In genomic region chr7:4836351-4836792, GRCm38 (mm10) we compare ENCODE assay signal across 8 mouse cellular contexts. TPM values are rescaled to one million over a fixed set of nuclear protein-coding genes. Genes with fewer than 3 reads are reported as not detected.
DNase-seq lines count a peak whose midpoint lies in the region; ATAC-seq and TF ChIP-seq lines count a peak whose summit lies in the region.

No protein-coding gene starts in this region.

- under 1% methylated on average over 49 of the region's 51 CpGs for WGBS in heart, embryonic 11.5 days (ENCODE audit: insufficient replicate concordance)
- under 1% methylated on average over 51 of the region's 51 CpGs for WGBS in lung, adult 2 months
- under 1% methylated on average over 51 of the region's 51 CpGs for WGBS in neural tube, embryonic 14.5 days

- H3K27ac ChIP-seq in left cerebral cortex, adult 2 months: no peak overlapping the region
- no peak overlapping the region for H3K27ac ChIP-seq in cortical plate, adult 2 months (ENCODE audit: insufficient read depth, low read length)
- H3K27ac ChIP-seq in heart, embryonic 11.5 days (ENCODE audit: low read depth, low read length): no peak overlapping the region
- peak overlapping the region; percentile 91 for H3K27ac ChIP-seq in neural tube, embryonic 14.5 days (ENCODE audit: low read depth, low read length)

- H3K9ac ChIP-seq in heart, embryonic 11.5 days (ENCODE audit: low read depth, low read length): peak overlapping the region; percentile 54; the same call in 1 of the 2 replicates
- peak overlapping the region; percentile 82 for H3K9ac ChIP-seq in neural tube, embryonic 14.5 days (replicated peaks; ENCODE audit: low read depth, low read length)

- no peaks in the 10 kb centered on the region for H3K36me3 ChIP-seq in heart, embryonic 11.5 days (ENCODE audit: control insufficient read depth, insufficient read depth, low read length)
- H3K36me3 ChIP-seq in neural tube, embryonic 14.5 days (ENCODE audit: control insufficient read depth, insufficient read depth, low read length): no peaks in the 10 kb centered on the region

- H3K9me3 ChIP-seq in heart, embryonic 11.5 days (replicated peaks; ENCODE audit: control insufficient read depth, low read length): no peaks in the 10 kb centered on the region
- H3K9me3 ChIP-seq in neural tube, embryonic 14.5 days (ENCODE audit: control insufficient read depth, low read length): no peaks in the 10 kb centered on the region

- peaks cover 61% of the 10 kb centered on the region for H3K27me3 ChIP-seq in heart, embryonic 11.5 days (ENCODE audit: control insufficient read depth, insufficient read depth, low read length)
- H3K27me3 ChIP-seq in neural tube, embryonic 14.5 days (ENCODE audit: control insufficient read depth, insufficient read depth, low read length): peaks cover 2% of the 10 kb centered on the region; the same call in 1 of the 2 replicates

- H3K4me1 ChIP-seq in cortical plate, adult 2 months (ENCODE audit: control insufficient read depth, insufficient read depth, low read length): peaks cover 3% of the 10 kb centered on the region; the same call in 1 of the 2 replicates
- H3K4me1 ChIP-seq in heart, embryonic 11.5 days (ENCODE audit: control insufficient read depth, insufficient read depth, low read length): peaks cover 7% of the 10 kb centered on the region; the same call in 1 of the 2 replicates
- H3K4me1 ChIP-seq in lung, adult 2 months (ENCODE audit: control insufficient read depth, insufficient read depth, low read length): no peaks in the 10 kb centered on the region
- 0 out of 2 replicates have a peak, but pooled peaks cover 3% of the 10 kb centered on the region for H3K4me1 ChIP-seq in neural tube, embryonic 14.5 days (ENCODE audit: control insufficient read depth, insufficient read depth, low read length)

- intact Hi-C loops in left cerebral cortex, adult 2 months (cut with DNase I): no loop called here

- TF ChIP-seq CTCF in left cerebral cortex, adult 2 months (IDR thresholded peaks at IDR 0.05): peak; percentile 58
- TF ChIP-seq CTCF in cortical plate, adult 2 months (IDR thresholded peaks at IDR 0.05; ENCODE audit: extremely low read depth, insufficient read depth, low read length): 0 out of 2 replicates have a peak, but pooled peaks have one; percentile 17
- TF ChIP-seq CTCF in lung, adult 2 months (IDR thresholded peaks at IDR 0.05; ENCODE audit: insufficient read depth, low read length): 0 out of 2 replicates have a peak, but pooled peaks have one; percentile 18

- H3K4me2 ChIP-seq in heart, embryonic 11.5 days: peak overlapping the region; percentile 89
- H3K4me2 ChIP-seq in neural tube, embryonic 14.5 days (ENCODE audit: low read depth, low read length): peak overlapping the region; percentile 86

- ATAC-seq in heart, embryonic 11.5 days (replicated peaks; ENCODE audit: insufficient number of reproducible peaks, low FRiP score, low TSS enrichment): peak; percentile 57
- peak; percentile 93 for ATAC-seq in neural tube, embryonic 14.5 days (ENCODE audit: low read depth)

- TF ChIP-seq POLR2A in cortical plate, adult 2 months (IDR thresholded peaks at IDR 0.05; ENCODE audit: extremely low read depth, insufficient read depth, low read length): no peak
- no peak for TF ChIP-seq POLR2A in lung, adult 2 months (IDR thresholded peaks at IDR 0.05; ENCODE audit: borderline replicate concordance, extremely low read depth, low read depth, low read length)

- DNase-seq in left cerebral cortex, adult 2 months (ENCODE audit: extremely low spot score in 1 of 2, low spot score in 2 of 2): peak; percentile 56 to 61
- no peak for DNase-seq in left cerebral cortex, adult 8-10 months (ENCODE audit: low spot score in 2 of 2)
- peak; percentile 86 for DNase-seq in kidney, adult 9 months
- DNase-seq in lung, adult 2 months: peak; percentile 66
- DNase-seq in thymus, adult 18-20 months: peak; percentile 42 to 43

- peak overlapping the region; percentile 48 for H3K4me3 ChIP-seq in left cerebral cortex, adult 2 months
- peak overlapping the region; percentile 21; the same call in 1 of the 2 replicates for H3K4me3 ChIP-seq in cortical plate, adult 2 months (ENCODE audit: insufficient read depth, low read length)
- H3K4me3 ChIP-seq in heart, embryonic 11.5 days (ENCODE audit: low read depth, low read length): peak overlapping the region; percentile 54
- peak overlapping the region; percentile 12 for H3K4me3 ChIP-seq in lung, adult 2 months (replicated peaks; ENCODE audit: extremely low read depth, low read depth, low read length)
- peak overlapping the region; percentile 56 for H3K4me3 ChIP-seq in neural tube, embryonic 14.5 days (ENCODE audit: low read depth, low read length)

RNA-seq across cellular contexts. Expression of gene Shisa7, which starts 8.1 kb away (rescaled TPM):
- total RNA-seq in left cerebral cortex, adult 2 months (2021): 100 to 1,000 TPM; 134 to 138 TPM
- 100 to 1,000 TPM; 105 to 117 (median 110) TPM for total RNA-seq in left cerebral cortex, adult 8-10 months (2022)
- 135 and 143 TPM in 2 replicates for polyA plus RNA-seq in cortical plate, adult 2 months (2012; rRNA removed)
- polyA plus RNA-seq in heart, embryonic 11.5 days (2014; fragmentation: Nextera tagmentation; extraction: Ambion mirVana): 0.09 TPM in 1 of 2 replicates, not detected in the other
- 2.5 and 3.4 TPM in 2 replicates for polyA plus RNA-seq in lung, adult 2 months (2012; rRNA removed)
- polyA plus RNA-seq in neural tube, embryonic 14.5 days (2014; fragmentation: Nextera tagmentation; extraction: Ambion mirVana): 16.8 and 18.7 TPM in 2 replicates

RNA-seq across cellular contexts. Expression of gene Ube2s, which starts 24.0 kb away (rescaled TPM):
- total RNA-seq in left cerebral cortex, adult 2 months (2021): 100 to 1,000 TPM; 104 to 117 TPM
- total RNA-seq in left cerebral cortex, adult 8-10 months (2022): 100 to 1,000 TPM; 103 to 130 (median 112) TPM
- polyA plus RNA-seq in cortical plate, adult 2 months (2012; rRNA removed): 177 and 181 TPM in 2 replicates
- 317 and 378 TPM in 2 replicates for polyA plus RNA-seq in heart, embryonic 11.5 days (2014; fragmentation: Nextera tagmentation; extraction: Ambion mirVana)
- 135 and 210 TPM in 2 replicates for polyA plus RNA-seq in lung, adult 2 months (2012; rRNA removed)
- polyA plus RNA-seq in neural tube, embryonic 14.5 days (2014; fragmentation: Nextera tagmentation; extraction: Ambion mirVana): 249 and 263 TPM in 2 replicates

RNA-seq across cellular contexts. Expression of gene Isoc2b, which starts 33.7 kb away (rescaled TPM):
- total RNA-seq in left cerebral cortex, adult 2 months (2021): 1 to 10 TPM; 6.9 to 9.3 TPM
- 1 to 10 TPM; 8.3 to 10.0 (median 9.1) TPM for total RNA-seq in left cerebral cortex, adult 8-10 months (2022)
- polyA plus RNA-seq in cortical plate, adult 2 months (2012; rRNA removed): 12.3 and 15.7 TPM in 2 replicates
- polyA plus RNA-seq in heart, embryonic 11.5 days (2014; fragmentation: Nextera tagmentation; extraction: Ambion mirVana): 2.9 and 3.3 TPM in 2 replicates
- 14.1 and 22.3 TPM in 2 replicates for polyA plus RNA-seq in lung, adult 2 months (2012; rRNA removed)
- 3.2 and 3.9 TPM in 2 replicates for polyA plus RNA-seq in neural tube, embryonic 14.5 days (2014; fragmentation: Nextera tagmentation; extraction: Ambion mirVana)

RNA-seq across cellular contexts. Expression of gene Isoc2a, which starts 40.6 kb away (rescaled TPM):
- total RNA-seq in left cerebral cortex, adult 2 months (2021): 10 to 100 TPM; 11.3 to 12.6 TPM
- total RNA-seq in left cerebral cortex, adult 8-10 months (2022): 10 to 100 TPM; 16.1 to 17.7 (median 17.1) TPM
- 11.7 and 11.8 TPM in 2 replicates for polyA plus RNA-seq in cortical plate, adult 2 months (2012; rRNA removed)
- polyA plus RNA-seq in heart, embryonic 11.5 days (2014; fragmentation: Nextera tagmentation; extraction: Ambion mirVana): 0.59 and 1.1 TPM in 2 replicates
- polyA plus RNA-seq in lung, adult 2 months (2012; rRNA removed): 13.4 and 15.0 TPM in 2 replicates
- polyA plus RNA-seq in neural tube, embryonic 14.5 days (2014; fragmentation: Nextera tagmentation; extraction: Ambion mirVana): 0.58 and 0.76 TPM in 2 replicates

RNA-seq across cellular contexts. Expression of gene Rpl28, which starts 43.7 kb away (rescaled TPM):
- total RNA-seq in left cerebral cortex, adult 2 months (2021): 100 to 1,000 TPM; 421 to 437 TPM
- 100 to 1,000 TPM; 329 to 537 (median 413) TPM for total RNA-seq in left cerebral cortex, adult 8-10 months (2022)
- 257 and 299 TPM in 2 replicates for polyA plus RNA-seq in cortical plate, adult 2 months (2012; rRNA removed)
- polyA plus RNA-seq in heart, embryonic 11.5 days (2014; fragmentation: Nextera tagmentation; extraction: Ambion mirVana): 143 and 156 TPM in 2 replicates
- 171 and 204 TPM in 2 replicates for polyA plus RNA-seq in lung, adult 2 months (2012; rRNA removed)
- 154 and 173 TPM in 2 replicates for polyA plus RNA-seq in neural tube, embryonic 14.5 days (2014; fragmentation: Nextera tagmentation; extraction: Ambion mirVana)

Comparison
In these comparisons a context has a peak if more than half of its experiments do, and no peak if none do; other contexts are left out.
1. DNase-seq: peak in left cerebral cortex, adult 2 months (2 of 2), kidney, adult 9 months (single experiment), lung, adult 2 months (single experiment) and thymus, adult 18-20 months (2 of 2); none in left cerebral cortex, adult 8-10 months (0 of 2).
2. Peak in every context shown above with its lines, with median percentiles within 50 percentile points of each other: H3K4me3 ChIP-seq and CTCF ChIP-seq.